Mouse (Mus musculus): ENCODE data around the gene Ndufb5. TPM values are rescaled to one million over a fixed set of nuclear protein-coding genes. Genes with fewer than 3 reads are reported as not detected.
"Not testable (repeated sequence)": the region's sequence is repeated elsewhere in the genome, so short reads cannot be mapped to it uniquely, and the experiment has no call there.

The Ndufb5 gene
- polyA plus RNA-seq, 1 experiment: 207 TPM

DNA sequence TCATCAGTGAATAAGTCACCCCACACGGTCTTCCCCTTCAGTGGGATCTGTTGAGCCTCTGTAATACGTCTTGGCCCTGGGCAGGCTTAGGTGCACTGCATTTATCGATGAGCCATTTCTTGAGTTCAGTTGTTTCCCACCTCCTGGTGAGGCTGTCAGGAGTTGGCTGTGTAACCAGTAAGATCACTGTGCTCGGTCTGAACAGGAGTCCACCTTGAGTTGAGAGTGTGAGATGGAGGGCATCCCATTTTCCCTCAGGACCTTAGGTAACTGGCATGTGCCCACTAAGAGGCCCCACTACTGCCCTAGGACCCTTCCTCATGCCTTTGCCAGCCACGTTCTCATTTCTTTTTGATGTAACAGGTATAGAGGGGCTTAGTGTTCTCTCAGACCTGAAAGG is 10.8 kb upstream of the Ndufb5 start:
- no peak for DNase-seq (ENCODE audit: low spot score)

GRCm38 (mm10) chr3:32727861-32728260 is 8.9 kb upstream of the Ndufb5 start:
- DNase-seq (ENCODE audit: low spot score): no peak

DNA sequence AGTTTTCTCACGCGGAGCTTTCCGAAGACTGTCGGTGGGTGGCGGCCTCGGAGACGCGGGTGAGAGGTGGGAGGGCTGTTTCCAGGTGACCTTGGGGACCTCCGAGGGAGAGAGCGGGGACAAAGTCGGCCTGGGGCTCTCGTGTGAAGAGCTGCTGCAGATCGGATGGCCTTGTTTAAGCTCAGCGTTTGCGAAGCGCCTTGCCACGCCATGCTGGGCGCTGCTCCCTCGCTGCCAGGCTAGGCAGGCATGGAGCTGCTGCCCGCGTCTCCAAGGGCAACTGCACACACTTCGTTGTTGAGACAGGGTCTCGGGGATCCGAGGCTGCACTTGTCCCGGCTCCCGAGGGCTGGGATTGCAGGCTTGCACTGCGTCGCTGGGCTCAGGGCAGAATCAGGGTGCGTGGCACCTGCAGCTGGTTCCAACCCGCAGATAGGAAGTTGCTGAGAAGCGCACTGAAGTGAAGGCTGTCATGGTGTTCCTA is 424 bp downstream of the Ndufb5 start, which contains the start of gene Mrpl47:
Gene Mrpl47 (minus strand): TSS at position 434 of the 484 bp plus-strand sequence.
- no peak for DNase-seq (ENCODE audit: low spot score)

GRCm38 (mm10) chr3:32738549-32738948 is 1.8 kb downstream of the Ndufb5 start:
- DNase-seq (ENCODE audit: low spot score): no peak

DNA sequence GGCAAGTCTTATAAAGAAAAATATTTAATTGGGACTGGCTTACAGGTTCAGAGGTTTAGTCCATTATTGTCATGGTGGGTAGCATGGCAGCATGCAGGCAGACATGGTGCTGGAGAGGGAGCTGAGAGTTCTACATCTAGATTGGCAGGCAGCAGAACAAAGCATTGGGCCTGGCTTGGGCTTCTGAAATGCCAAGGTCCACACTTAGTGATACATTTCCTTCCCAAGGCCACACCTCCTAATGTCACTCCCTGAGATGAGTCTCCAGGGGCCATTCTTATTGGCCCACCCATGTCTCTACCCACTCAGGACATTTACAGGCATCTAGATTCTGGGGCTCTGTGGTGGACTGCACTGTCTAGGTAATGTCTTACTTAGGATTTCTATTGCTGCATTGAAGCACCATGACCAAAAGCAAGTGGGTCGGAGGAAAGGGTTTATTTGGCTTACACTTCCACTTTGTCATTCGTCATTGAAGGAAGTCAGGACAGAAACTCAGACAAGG is 5.5 kb downstream of the Ndufb5 start:
- no peak for DNase-seq (ENCODE audit: low spot score)

DNA sequence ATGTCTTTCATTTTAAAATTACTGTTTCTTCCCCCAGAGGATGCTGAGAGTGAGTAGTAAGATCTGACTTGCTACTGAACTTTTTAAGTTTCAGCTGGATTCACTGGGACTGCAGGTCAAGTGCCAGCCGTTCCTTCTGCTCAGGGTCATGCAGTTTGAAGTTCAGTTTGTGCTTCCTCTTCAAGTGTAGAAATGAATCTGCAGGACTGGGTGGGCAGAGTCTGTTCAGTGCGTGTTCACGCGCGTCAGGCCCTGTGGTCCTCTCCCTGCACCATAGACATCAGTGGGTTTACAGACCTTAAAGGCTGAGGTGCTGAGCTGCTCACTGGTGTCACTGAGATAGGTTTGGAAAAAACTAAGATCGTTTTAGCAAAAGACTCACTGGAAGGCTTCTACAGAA is 8.2 kb downstream of the Ndufb5 start:
- no peak for DNase-seq (ENCODE audit: low spot score)

DNA sequence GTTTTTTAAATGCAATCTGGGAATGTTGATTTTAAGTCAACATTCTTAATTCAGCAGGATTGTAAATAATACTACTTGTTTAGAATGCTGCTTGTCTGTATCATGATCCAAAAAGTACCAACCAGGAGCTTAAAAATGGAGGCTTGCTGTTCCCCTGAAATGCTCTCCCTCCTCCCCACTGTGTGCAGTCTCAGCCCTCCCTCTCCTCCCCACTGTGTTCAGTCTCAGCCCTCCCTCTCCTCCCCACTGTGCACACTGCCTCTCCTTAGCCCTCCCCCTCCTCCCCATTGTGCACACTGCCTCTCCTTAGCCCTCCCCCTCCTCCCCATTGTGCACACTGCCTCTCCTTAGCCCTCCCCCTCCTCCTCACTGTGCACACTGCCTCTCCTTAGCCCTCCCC is 8.6 kb downstream of the Ndufb5 start:
- DNase-seq (ENCODE audit: low spot score): not testable (repeated sequence)

DNA sequence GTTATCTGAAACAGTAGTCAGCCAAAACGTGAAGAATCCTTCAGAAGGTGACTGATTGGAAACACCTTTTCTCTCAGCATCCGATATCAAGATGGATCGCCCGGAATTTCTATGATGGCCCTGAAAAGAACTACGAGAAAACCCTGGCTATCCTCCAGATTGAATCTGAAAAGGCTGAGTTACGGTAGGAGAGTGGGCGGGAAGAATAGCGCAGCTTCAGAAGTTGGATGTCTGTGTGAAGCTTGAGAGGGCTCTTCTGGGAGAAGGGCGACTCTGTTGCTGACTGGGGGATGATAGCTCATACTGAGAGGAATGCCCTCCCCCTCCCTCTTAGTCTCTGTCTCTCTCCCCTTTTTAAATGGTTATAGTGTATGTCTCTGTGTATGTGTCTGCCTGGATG is 11.6 kb downstream of the Ndufb5 start:
- no peak for DNase-seq (ENCODE audit: low spot score)

DNA sequence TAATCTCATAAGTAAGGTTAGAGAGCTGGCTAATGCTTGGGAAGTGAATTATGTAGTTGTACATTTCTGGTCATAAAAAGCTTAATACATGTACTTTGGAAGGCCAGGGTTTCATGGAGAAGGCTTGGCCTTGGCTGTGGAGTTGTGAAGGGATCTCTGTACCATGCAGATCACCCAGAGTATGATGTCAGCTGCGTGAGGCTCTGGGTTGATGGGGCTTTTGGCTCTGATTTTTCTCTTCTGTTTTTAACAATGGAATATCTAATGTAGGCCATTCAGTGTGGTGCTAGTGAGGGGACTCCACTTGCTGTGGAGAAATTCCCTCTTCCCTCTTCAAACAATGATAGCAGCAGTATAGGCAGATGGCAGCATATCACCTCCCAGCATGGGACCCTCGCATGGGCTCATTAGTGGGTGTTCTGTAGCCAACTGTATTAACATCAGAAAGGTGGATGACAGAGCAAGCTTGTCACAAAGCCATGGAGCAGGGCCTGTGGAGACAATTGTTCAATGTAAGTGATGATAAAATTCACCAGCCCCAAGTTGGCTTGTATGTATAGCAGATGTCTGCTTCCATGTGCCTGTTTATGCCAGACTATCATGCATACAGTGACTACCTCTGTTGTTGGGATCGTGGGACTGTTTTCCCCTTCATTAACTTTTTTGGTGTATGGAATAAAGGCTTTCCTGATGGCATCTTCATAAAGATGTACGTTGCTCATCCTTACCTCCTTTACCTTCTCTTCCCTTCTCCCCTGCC is 13.2 kb downstream of the Ndufb5 start:
- DNase-seq (ENCODE audit: low spot score): no peak

DNA sequence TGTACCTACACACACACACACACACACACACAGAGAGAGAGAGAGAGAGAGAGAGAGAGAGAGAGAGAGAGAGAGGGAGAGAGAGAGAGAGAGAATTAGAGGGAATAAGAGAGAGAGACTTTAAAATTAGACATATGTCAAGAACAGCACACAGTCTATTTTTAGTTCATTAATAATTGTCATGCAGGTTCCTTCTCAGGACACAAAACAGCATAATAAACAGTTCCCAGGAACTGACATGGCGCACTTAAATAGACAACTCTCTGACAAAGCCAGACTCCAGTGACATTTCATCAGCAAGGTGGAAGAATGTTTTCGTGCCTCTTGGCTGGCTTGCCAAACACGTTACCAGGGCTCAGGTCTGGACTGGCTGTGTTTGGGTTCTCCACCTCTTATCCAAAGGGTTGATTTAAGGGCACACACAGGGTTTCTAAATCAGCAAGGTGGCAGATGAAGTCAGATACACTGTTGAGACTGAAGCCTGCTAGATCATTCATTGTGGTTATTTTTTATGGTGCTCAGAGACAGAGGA is 17.7 kb downstream of the Ndufb5 start:
- no peak for DNase-seq (ENCODE audit: low spot score)

DNA sequence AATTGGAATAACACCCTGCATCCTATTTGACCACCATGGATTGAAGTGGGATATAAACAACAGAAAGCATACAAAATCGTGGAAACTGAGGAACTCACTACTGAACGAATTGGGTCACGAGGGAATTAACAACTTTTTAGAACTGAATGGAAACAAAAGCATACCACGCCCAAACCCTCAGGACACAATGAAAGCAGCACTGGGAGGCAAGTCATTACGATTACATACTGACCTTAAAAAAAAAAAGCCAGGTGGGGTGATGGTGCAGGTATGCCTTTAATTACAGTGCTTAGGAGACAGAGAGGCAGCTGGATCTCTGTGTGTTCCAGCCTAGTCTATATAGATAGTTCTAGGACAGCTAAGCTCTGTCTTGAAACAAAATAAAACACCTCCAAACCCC is 22.4 kb downstream of the Ndufb5 start:
- no peak for DNase-seq (ENCODE audit: low spot score)

DNA sequence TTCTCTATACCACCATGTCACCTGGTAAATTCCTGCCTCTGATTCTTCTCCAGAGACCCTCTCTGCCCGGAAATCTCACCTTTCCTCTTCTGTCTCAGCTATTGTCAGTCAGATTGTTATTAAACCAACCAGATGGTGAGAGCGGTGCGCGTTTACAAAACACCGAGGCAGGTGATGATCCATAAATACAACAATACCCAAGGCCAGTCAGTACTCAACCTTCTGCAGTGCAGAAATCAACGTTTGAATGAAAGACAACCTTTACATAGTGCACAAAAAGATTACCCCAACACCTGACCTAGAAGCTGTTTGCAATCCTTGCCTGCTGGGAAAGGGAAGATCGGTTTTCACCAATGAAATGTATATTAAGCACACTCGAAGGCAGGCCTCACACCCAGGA is 26.2 kb downstream of the Ndufb5 start:
- DNase-seq (ENCODE audit: low spot score): no peak

DNA sequence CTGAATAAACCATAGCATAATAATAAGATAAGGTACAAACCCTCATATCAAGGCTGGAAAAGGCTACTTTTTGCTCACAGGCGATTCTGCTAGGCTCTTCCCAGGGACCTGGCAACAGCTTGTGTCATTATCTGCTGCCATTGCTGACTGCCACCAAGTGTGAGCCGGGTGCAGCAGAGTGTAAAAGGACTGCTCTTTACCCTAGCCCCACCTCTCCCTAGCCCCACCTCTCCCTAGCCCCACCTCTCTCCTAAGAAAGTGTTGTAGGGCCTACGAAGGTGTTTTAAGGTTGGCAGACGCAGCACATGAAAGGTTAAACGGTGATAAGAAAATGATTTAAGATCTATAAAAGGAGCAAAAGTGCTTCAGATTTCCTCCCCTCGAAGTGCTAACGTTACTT is 27.1 kb downstream of the Ndufb5 start:
- no peak for DNase-seq (ENCODE audit: low spot score)

DNA sequence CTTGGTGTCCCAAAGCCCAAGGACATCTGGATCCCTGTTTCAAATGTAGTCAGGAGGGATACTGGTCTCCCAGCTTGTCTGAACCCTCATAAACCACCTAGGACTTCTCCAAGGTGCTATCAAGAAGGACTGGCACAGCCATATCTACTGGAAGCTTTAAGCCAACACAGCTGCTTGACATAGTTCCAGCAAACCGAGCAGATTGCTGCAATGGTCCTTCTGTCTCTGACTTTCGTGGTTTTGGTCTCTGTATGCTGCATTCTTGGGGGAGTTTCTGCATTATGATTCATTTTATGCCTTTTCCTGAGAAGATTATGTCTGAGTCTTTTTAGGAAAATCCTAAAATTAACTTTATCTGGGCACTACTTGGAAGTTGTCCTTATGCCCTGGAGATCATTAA is 34.0 kb downstream of the Ndufb5 start:
- DNase-seq (ENCODE audit: low spot score): no peak

Other genes starting within 250 kb of the Ndufb5 start
- gene Kcnmb3, start 244.8 kb upstream of the Ndufb5 start, polyA plus RNA-seq (2012; rRNA removed): not detected in 2 replicates
- gene Zfp639, start 226.7 kb upstream of the Ndufb5 start, polyA plus RNA-seq (2012; rRNA removed): 36.3 and 40.9 TPM in 2 replicates
- gene Mfn1, start 207.5 kb upstream of the Ndufb5 start, polyA plus RNA-seq (2012; rRNA removed): 40.2 and 56.0 TPM in 2 replicates
- 36.6 and 40.9 TPM in 2 replicates for gene Gnb4, start 120.4 kb upstream of the Ndufb5 start, polyA plus RNA-seq (2012; rRNA removed)
- gene Actl6a, start 30.7 kb upstream of the Ndufb5 start, polyA plus RNA-seq (2012; rRNA removed): 28.2 and 31.9 TPM in 2 replicates
- 14.8 and 14.9 TPM in 2 replicates for gene Mrpl47, start 615 bp downstream of the Ndufb5 start, polyA plus RNA-seq (2012; rRNA removed)
- gene Usp13, start 80.6 kb downstream of the Ndufb5 start, polyA plus RNA-seq (2012; rRNA removed): 1.8 and 2.6 TPM in 2 replicates